ENCODE assay signal across 9 mouse cellular contexts in the genomic region with DNA sequence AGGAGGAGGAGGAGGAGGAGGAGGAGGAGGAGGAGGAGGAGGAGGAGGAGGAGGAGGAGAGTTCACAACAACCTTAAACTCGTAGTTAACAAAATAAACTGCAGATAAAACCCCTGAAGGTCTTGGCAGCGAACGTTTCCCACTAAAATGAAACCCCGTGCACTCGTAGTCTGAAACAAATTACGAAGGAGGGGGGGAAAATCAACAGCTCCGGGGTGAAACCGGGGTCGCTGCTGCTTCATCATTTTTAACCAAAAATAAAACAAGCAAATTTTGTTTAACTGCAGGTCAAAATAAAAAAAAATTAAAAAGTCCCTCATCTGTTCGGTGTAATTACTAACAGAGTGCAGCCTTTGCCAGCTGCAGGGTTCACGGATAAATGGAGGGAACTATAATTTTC.
A peak's percentile ranks its signal among the peaks of the same experiment; 100 is the strongest.
DNase-seq lines count a peak whose midpoint lies in the region; ATAC-seq and TF ChIP-seq lines count a peak whose summit lies in the region.
"Had no signal": no experiment of that assay in that cellular context is flagged by ENCODE, and none has a peak within 500 bp of the region (broad histone marks: within the 10 kb centered on the region; RNA-seq: fewer than 3 reads in every experiment).

No protein-coding gene starts in this region.

- DNase-seq in left cerebral cortex, postnatal 4 days, result peak; percentile 5
- no peak for DNase-seq in left cerebral cortex, adult 8-10 months (ENCODE audit: low spot score in 2 of 2)
- DNase-seq in hindbrain, postnatal 0 days (ENCODE audit: low spot score), result peak; percentile 20
- DNase-seq in gastrocnemius, postnatal 36 days, result no peak
- no peak for DNase-seq in urinary bladder, postnatal 25 days (ENCODE audit: low spot score)
- no peak for DNase-seq in cerebellum, adult 8-10 months

- H3K27ac ChIP-seq in embryonic facial prominence, embryonic 13.5 days, result no peak overlapping the region
- no peak overlapping the region for H3K27ac ChIP-seq in hindbrain, postnatal 0 days
- peak overlapping the region; percentile 23; the same call in 1 of the 2 replicates for H3K27ac ChIP-seq in limb, embryonic 13.5 days
- H3K27ac ChIP-seq: liver, embryonic 15.5 days had no signal

- TF ChIP-seq CTCF in hindbrain, postnatal 0 days (IDR thresholded peaks at IDR 0.05; ENCODE audit: low read depth), result no peak

- H3K27me3 ChIP-seq in embryonic facial prominence, embryonic 13.5 days, result peaks cover 39% of the 10 kb centered on the region
- no peaks in the 10 kb centered on the region for H3K27me3 ChIP-seq in hindbrain, postnatal 0 days (ENCODE audit: insufficient read depth, low read length)
- H3K27me3 ChIP-seq in limb, embryonic 13.5 days, result peaks cover 3% of the 10 kb centered on the region; the same call in 1 of the 2 replicates
- H3K27me3 ChIP-seq: liver, embryonic 15.5 days had no signal

- H3K9ac ChIP-seq in embryonic facial prominence, embryonic 13.5 days, result no peak overlapping the region
- no peak overlapping the region for H3K9ac ChIP-seq in hindbrain, postnatal 0 days (replicated peaks; ENCODE audit: low read length)
- H3K9ac ChIP-seq in limb, embryonic 13.5 days, result no peak overlapping the region
- H3K9ac ChIP-seq: liver, embryonic 15.5 days had no signal

- H3K4me2 ChIP-seq in embryonic facial prominence, embryonic 13.5 days, result peak overlapping the region; percentile 46
- peak overlapping the region; percentile 51 for H3K4me2 ChIP-seq in hindbrain, postnatal 0 days (ENCODE audit: low read depth, low read length)
- peak overlapping the region; percentile 59 for H3K4me2 ChIP-seq in limb, embryonic 13.5 days (replicated peaks)
- H3K4me2 ChIP-seq: liver, embryonic 15.5 days had no signal

- no peaks in the 10 kb centered on the region for H3K9me3 ChIP-seq in embryonic facial prominence, embryonic 13.5 days
- H3K9me3 ChIP-seq in hindbrain, postnatal 0 days (ENCODE audit: low read length), result no peaks in the 10 kb centered on the region
- H3K9me3 ChIP-seq in limb, embryonic 13.5 days, result no peaks in the 10 kb centered on the region
- H3K9me3 ChIP-seq: liver, embryonic 15.5 days had no signal

- peaks cover 18% of the 10 kb centered on the region for H3K4me1 ChIP-seq in embryonic facial prominence, embryonic 13.5 days
- no peaks in the 10 kb centered on the region for H3K4me1 ChIP-seq in hindbrain, postnatal 0 days (ENCODE audit: insufficient read depth, low read length)
- H3K4me1 ChIP-seq in limb, embryonic 13.5 days, result peaks cover 14% of the 10 kb centered on the region
- H3K4me1 ChIP-seq: liver, embryonic 15.5 days had no signal

- intact Hi-C loops in left cerebral cortex, postnatal 4 days (cut with DNase I), result no loop called here
- intact Hi-C loops in gastrocnemius, postnatal 36 days (cut with DNase I), result no loop called here

- WGBS in embryonic facial prominence, embryonic 13.5 days, result 9% methylated on average over 11 of the region's 11 CpGs
- 32% methylated on average over 11 of the region's 11 CpGs for WGBS in hindbrain, postnatal 0 days
- 5% methylated on average over 11 of the region's 11 CpGs for WGBS in limb, embryonic 13.5 days

- ATAC-seq in embryonic facial prominence, embryonic 13.5 days (ENCODE audit: insufficient number of reproducible peaks, insufficient read depth, low FRiP score, low TSS enrichment, low read depth), result no peak
- ATAC-seq in hindbrain, postnatal 0 days, result no peak
- ATAC-seq in limb, embryonic 13.5 days (ENCODE audit: low FRiP score, low read depth), result no peak; the same call in 1 of the 2 replicates

- H3K4me3 ChIP-seq in embryonic facial prominence, embryonic 13.5 days, result peak overlapping the region; percentile 9; the same call in 1 of the 2 replicates
- H3K4me3 ChIP-seq in hindbrain, postnatal 0 days (ENCODE audit: low read length), result no peak overlapping the region; the same call in 1 of the 2 replicates
- H3K4me3 ChIP-seq in limb, embryonic 13.5 days, result peak overlapping the region; percentile 27
- H3K4me3 ChIP-seq: liver, embryonic 15.5 days had no signal

- H3K36me3 ChIP-seq in embryonic facial prominence, embryonic 13.5 days, result no peaks in the 10 kb centered on the region
- no peaks in the 10 kb centered on the region for H3K36me3 ChIP-seq in hindbrain, postnatal 0 days (ENCODE audit: insufficient read depth, low read length)
- no peaks in the 10 kb centered on the region for H3K36me3 ChIP-seq in limb, embryonic 13.5 days
- H3K36me3 ChIP-seq: liver, embryonic 15.5 days had no signal

Comparison
In these comparisons a context has a peak if more than half of its experiments do, and no peak if none do; other contexts are left out.
1. DNase-seq: peak in left cerebral cortex, postnatal 4 days (single experiment) and hindbrain, postnatal 0 days (single experiment); none in left cerebral cortex, adult 8-10 months (0 of 2), gastrocnemius, postnatal 36 days (0 of 2), urinary bladder, postnatal 25 days (single experiment) and cerebellum, adult 8-10 months (single experiment).
2. Peak in every context shown above with its lines, with median percentiles within 50 percentile points of each other: H3K4me2 ChIP-seq.